Mouse (Mus musculus) right cerebral cortex, adult 18-20 months (tissue): ENCODE measurements around the gene Capn7.

ENCODE experiments used
- DNase-seq: peaks from one replicate; pipeline ENCODE4 v3.0.0; 2022; ENCODE audit warnings: mixed read lengths

Gene Capn7

GRCm38 (mm10) chr14:31416411-31416810, 80.0 kb downstream of the Capn7 start:
- no peak for DNase-seq

GRCm38 (mm10) chr14:31416835-31417549, 80.6 kb downstream of the Capn7 start:
- DNase-seq = peak; percentile 55

- DNase-seq = no peak
Measured at GRCm38 (mm10) chr14:31419279-31419678, 82.8 kb downstream of the Capn7 start.

- no peak for DNase-seq
Measured at GRCm38 (mm10) chr14:31420135-31420534, 83.7 kb downstream of the Capn7 start.

GRCm38 (mm10) chr14:31420562-31420961, 84.1 kb downstream of the Capn7 start:
- DNase-seq = no peak

- DNase-seq = no peak
Measured at GRCm38 (mm10) chr14:31420985-31421384, 84.5 kb downstream of the Capn7 start.
